Mouse (Mus musculus): ENCODE data around the gene Rnpepl1. TPM values are rescaled to one million over a fixed set of nuclear protein-coding genes. Genes with fewer than 3 reads are reported as not detected.

Rnpepl1 gene
- polyA plus RNA-seq, 1 experiment from 2014 or later = 16.1 TPM

GRCm38 (mm10) chr1:92878066-92878741 lies 32.4 kb upstream of the Rnpepl1 start:
- Histone ChIP-seq H3K4me2 (ENCODE audit: low read depth, low read length) (no peak overlapping the region), H3K27me3 (ENCODE audit: control insufficient read depth, insufficient read depth, low read length) (no peaks in the 10 kb centered on the region), H3K36me3 (ENCODE audit: control insufficient read depth, insufficient read depth, low read length) (no peaks in the 10 kb centered on the region), H3K9ac (ENCODE audit: low read length) (no peak overlapping the region), H3K27ac (ENCODE audit: low read length) (no peak overlapping the region), H3K4me1 (ENCODE audit: control insufficient read depth, insufficient read depth, low read length) (no peaks in the 10 kb centered on the region), H3K4me3 (replicated peaks; ENCODE audit: low read length) (no peak overlapping the region), H3K9me3 (replicated peaks; ENCODE audit: control insufficient read depth, low read length) (no peaks in the 10 kb centered on the region)
- WGBS = 79% methylated on average over 13 of the region's 13 CpGs
- no peak for ATAC-seq (ENCODE audit: insufficient read depth, low FRiP score)

- H3K9me3 ChIP-seq (replicated peaks; ENCODE audit: control insufficient read depth, low read length) = no peaks in the 10 kb centered on the region
Observed at GRCm38 (mm10) chr1:92879266-92879665, 31.3 kb upstream of the Rnpepl1 start.

GRCm38 (mm10) chr1:92880101-92880500 lies 30.5 kb upstream of the Rnpepl1 start:
- no peak overlapping the region for H3K27ac ChIP-seq (ENCODE audit: low read length)
- no peak overlapping the region for H3K4me2 ChIP-seq (ENCODE audit: low read depth, low read length)
- ATAC-seq (ENCODE audit: insufficient read depth, low FRiP score) = no peak
- 75% methylated on average over 5 of the region's 5 CpGs for WGBS
- no peaks in the 10 kb centered on the region for H3K27me3 ChIP-seq (ENCODE audit: control insufficient read depth, insufficient read depth, low read length)
- H3K36me3 ChIP-seq (ENCODE audit: control insufficient read depth, insufficient read depth, low read length) = no peaks in the 10 kb centered on the region
- H3K4me3 ChIP-seq (replicated peaks; ENCODE audit: low read length) = no peak overlapping the region
- no peak overlapping the region for H3K9ac ChIP-seq (ENCODE audit: low read length)
- no peaks in the 10 kb centered on the region for H3K4me1 ChIP-seq (ENCODE audit: control insufficient read depth, insufficient read depth, low read length)
- no peaks in the 10 kb centered on the region for H3K9me3 ChIP-seq (replicated peaks; ENCODE audit: control insufficient read depth, low read length)

More at GRCm38 (mm10) chr1:92879266-92879665, 31.3 kb upstream of the Rnpepl1 start:
- WGBS = 84% methylated on average over 12 of the region's 12 CpGs
- H3K4me3 ChIP-seq (replicated peaks; ENCODE audit: low read length) = no peak overlapping the region
- no peaks in the 10 kb centered on the region for H3K4me1 ChIP-seq (ENCODE audit: control insufficient read depth, insufficient read depth, low read length)
- no peak for ATAC-seq (ENCODE audit: insufficient read depth, low FRiP score)
- H3K27me3 ChIP-seq (ENCODE audit: control insufficient read depth, insufficient read depth, low read length) = no peaks in the 10 kb centered on the region
- no peak overlapping the region for H3K27ac ChIP-seq (ENCODE audit: low read length)
- H3K4me2 ChIP-seq (ENCODE audit: low read depth, low read length) = no peak overlapping the region
- no peaks in the 10 kb centered on the region for H3K36me3 ChIP-seq (ENCODE audit: control insufficient read depth, insufficient read depth, low read length)
- H3K9ac ChIP-seq (ENCODE audit: low read length) = no peak overlapping the region

- H3K9me3 ChIP-seq (replicated peaks; ENCODE audit: control insufficient read depth, low read length) = no peaks in the 10 kb centered on the region
- WGBS = 81% methylated on average over 6 of the region's 6 CpGs
Observed at GRCm38 (mm10) chr1:92881982-92882381, 28.6 kb upstream of the Rnpepl1 start.

GRCm38 (mm10) chr1:92888901-92889655 lies 21.5 kb upstream of the Rnpepl1 start:
- H3K36me3 ChIP-seq (ENCODE audit: control insufficient read depth, insufficient read depth, low read length) = no peaks in the 10 kb centered on the region
- no peak for ATAC-seq (ENCODE audit: insufficient read depth, low FRiP score)
- H3K9ac ChIP-seq (ENCODE audit: low read length) = no peak overlapping the region
- WGBS = 66% methylated on average over 7 of the region's 7 CpGs
- no peaks in the 10 kb centered on the region for H3K4me1 ChIP-seq (ENCODE audit: control insufficient read depth, insufficient read depth, low read length)
- no peak overlapping the region for H3K4me3 ChIP-seq (replicated peaks; ENCODE audit: low read length)
- no peak overlapping the region for H3K27ac ChIP-seq (ENCODE audit: low read length)
- H3K27me3 ChIP-seq (ENCODE audit: control insufficient read depth, insufficient read depth, low read length) = no peaks in the 10 kb centered on the region
- H3K9me3 ChIP-seq (replicated peaks; ENCODE audit: control insufficient read depth, low read length) = no peaks in the 10 kb centered on the region
- no peak overlapping the region for H3K4me2 ChIP-seq (ENCODE audit: low read depth, low read length)

More at GRCm38 (mm10) chr1:92881982-92882381, 28.6 kb upstream of the Rnpepl1 start:
- Histone ChIP-seq H3K27ac (ENCODE audit: low read length) (no peak overlapping the region), H3K4me1 (ENCODE audit: control insufficient read depth, insufficient read depth, low read length) (no peaks in the 10 kb centered on the region), H3K4me3 (replicated peaks; ENCODE audit: low read length) (no peak overlapping the region), H3K27me3 (ENCODE audit: control insufficient read depth, insufficient read depth, low read length) (no peaks in the 10 kb centered on the region), H3K9ac (ENCODE audit: low read length) (no peak overlapping the region), H3K36me3 (ENCODE audit: control insufficient read depth, insufficient read depth, low read length) (no peaks in the 10 kb centered on the region), H3K4me2 (ENCODE audit: low read depth, low read length) (no peak overlapping the region)
- ATAC-seq (ENCODE audit: insufficient read depth, low FRiP score) = no peak

- WGBS = 61% methylated on average over 3 of the region's 3 CpGs
- Histone ChIP-seq H3K27ac (ENCODE audit: low read length) (no peak overlapping the region), H3K4me2 (ENCODE audit: low read depth, low read length) (no peak overlapping the region), H3K9ac (ENCODE audit: low read length) (no peak overlapping the region), H3K4me3 (replicated peaks; ENCODE audit: low read length) (no peak overlapping the region), H3K9me3 (replicated peaks; ENCODE audit: control insufficient read depth, low read length) (no peaks in the 10 kb centered on the region), H3K4me1 (ENCODE audit: control insufficient read depth, insufficient read depth, low read length) (no peaks in the 10 kb centered on the region), H3K36me3 (ENCODE audit: control insufficient read depth, insufficient read depth, low read length) (no peaks in the 10 kb centered on the region), H3K27me3 (ENCODE audit: control insufficient read depth, insufficient read depth, low read length) (no peaks in the 10 kb centered on the region)
- no peak for ATAC-seq (ENCODE audit: insufficient read depth, low FRiP score)
Observed at GRCm38 (mm10) chr1:92892791-92893190, 17.8 kb upstream of the Rnpepl1 start.

GRCm38 (mm10) chr1:92893896-92894295 lies 16.7 kb upstream of the Rnpepl1 start:
- no peak for ATAC-seq (ENCODE audit: insufficient read depth, low FRiP score)
- Histone ChIP-seq H3K9me3 (replicated peaks; ENCODE audit: control insufficient read depth, low read length) (no peaks in the 10 kb centered on the region), H3K4me3 (replicated peaks; ENCODE audit: low read length) (no peak overlapping the region), H3K36me3 (ENCODE audit: control insufficient read depth, insufficient read depth, low read length) (no peaks in the 10 kb centered on the region), H3K27ac (ENCODE audit: low read length) (no peak overlapping the region), H3K4me1 (ENCODE audit: control insufficient read depth, insufficient read depth, low read length) (no peaks in the 10 kb centered on the region), H3K4me2 (ENCODE audit: low read depth, low read length) (no peak overlapping the region), H3K9ac (ENCODE audit: low read length) (no peak overlapping the region), H3K27me3 (ENCODE audit: control insufficient read depth, insufficient read depth, low read length) (no peaks in the 10 kb centered on the region)
- WGBS = 64% methylated on average over 3 of the region's 3 CpGs

GRCm38 (mm10) chr1:92895089-92895488 lies 15.5 kb upstream of the Rnpepl1 start:
- WGBS = 11% methylated on average over 3 of the region's 3 CpGs
- H3K4me1 ChIP-seq (ENCODE audit: control insufficient read depth, insufficient read depth, low read length) = no peaks in the 10 kb centered on the region
- no peaks in the 10 kb centered on the region for H3K9me3 ChIP-seq (replicated peaks; ENCODE audit: control insufficient read depth, low read length)
- H3K36me3 ChIP-seq (ENCODE audit: control insufficient read depth, insufficient read depth, low read length) = no peaks in the 10 kb centered on the region
- no peak overlapping the region for H3K4me3 ChIP-seq (replicated peaks; ENCODE audit: low read length)
- H3K27me3 ChIP-seq (ENCODE audit: control insufficient read depth, insufficient read depth, low read length) = no peaks in the 10 kb centered on the region
- ATAC-seq (ENCODE audit: insufficient read depth, low FRiP score) = no peak
- H3K4me2 ChIP-seq (ENCODE audit: low read depth, low read length) = no peak overlapping the region
- no peak overlapping the region for H3K9ac ChIP-seq (ENCODE audit: low read length)
- H3K27ac ChIP-seq (ENCODE audit: low read length) = no peak overlapping the region

GRCm38 (mm10) chr1:92902786-92903185 lies 7.8 kb upstream of the Rnpepl1 start, which contains the start of gene Ankmy1:
Gene Ankmy1, minus strand, starts transcription at chr1:92902906.
- Histone ChIP-seq H3K9me3 (replicated peaks; ENCODE audit: control insufficient read depth, low read length) (no peaks in the 10 kb centered on the region), H3K4me2 (ENCODE audit: low read depth, low read length) (peak within 1 kb of the TSS; percentile 56), H3K27me3 (ENCODE audit: control insufficient read depth, insufficient read depth, low read length) (no peaks in the 10 kb centered on the region; the same call in 1 of the 2 replicates), H3K27ac (ENCODE audit: low read length) (no peak within 1 kb of the TSS), H3K4me3 (replicated peaks; ENCODE audit: low read length) (peak within 1 kb of the TSS; percentile 30), H3K9ac (ENCODE audit: low read length) (0 out of 2 replicates have a peak within 1 kb of the TSS, but pooled peaks have one; percentile 8), H3K36me3 (ENCODE audit: control insufficient read depth, insufficient read depth, low read length) (no peaks in the 10 kb centered on the region), H3K4me1 (ENCODE audit: control insufficient read depth, insufficient read depth, low read length) (peaks cover 14% of the 10 kb centered on the region)
- 1% methylated on average over 15 of the region's 15 CpGs for WGBS
- peak; percentile 56; the same call in 1 of the 2 replicates for ATAC-seq (ENCODE audit: insufficient read depth, low FRiP score)

Data from stomach, embryonic 16.5 days (tissue).